Mouse (Mus musculus): ENCODE measurements around the gene Rcvrn. TPM values are rescaled to one million over a fixed set of nuclear protein-coding genes. Genes with fewer than 3 reads are reported as not detected.

Rcvrn gene
- total RNA-seq, 2 experiments from 2014 or later = 1.8 to 2.9 TPM

Other genes with a start within 250 kb of the Rcvrn start
- gene Gas7, start 239.9 kb upstream of the Rcvrn start, total RNA-seq (2021) = 100 to 1,000 TPM; 398 to 444 TPM
- gene Glp2r, start 75.8 kb downstream of the Rcvrn start, total RNA-seq (2021) = 1 to 10 TPM; 1.9 to 2.7 TPM
- gene Gsg1l2, start 79.3 kb downstream of the Rcvrn start, total RNA-seq (2021) = not detected
- not detected for gene Dhrs7c, start 102.9 kb downstream of the Rcvrn start, total RNA-seq (2021)
- gene Usp43, start 226.8 kb downstream of the Rcvrn start, total RNA-seq (2021) = under 1 TPM; 0.28 to 0.77 TPM

All from layer of hippocampus, postnatal 36 days (tissue).